Mouse (Mus musculus): Measurements from ENCODE around the gene Capzb.

The Capzb gene

DNA sequence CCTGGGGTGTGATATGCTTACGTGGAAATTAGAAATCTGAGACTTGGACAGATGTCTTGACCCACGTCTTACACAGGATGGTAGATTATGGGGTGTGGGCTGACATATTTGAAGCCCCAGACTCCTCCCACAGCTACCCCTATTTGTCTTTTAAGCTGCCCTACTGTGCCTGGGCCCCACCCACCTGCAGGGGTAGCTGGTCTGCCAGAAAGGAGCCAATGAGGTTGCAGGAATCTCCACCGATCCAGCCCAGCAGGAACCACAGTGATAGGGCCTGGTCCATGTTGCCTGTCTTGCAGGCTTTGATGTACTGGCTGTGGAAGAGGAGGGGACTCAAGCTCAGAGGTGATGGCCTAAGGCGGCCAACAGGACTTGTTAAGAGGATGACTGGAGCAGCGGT is 109.5 kb downstream of the Capzb start:
- no peak for DNase-seq (ENCODE audit: low read depth, low spot score)

DNA sequence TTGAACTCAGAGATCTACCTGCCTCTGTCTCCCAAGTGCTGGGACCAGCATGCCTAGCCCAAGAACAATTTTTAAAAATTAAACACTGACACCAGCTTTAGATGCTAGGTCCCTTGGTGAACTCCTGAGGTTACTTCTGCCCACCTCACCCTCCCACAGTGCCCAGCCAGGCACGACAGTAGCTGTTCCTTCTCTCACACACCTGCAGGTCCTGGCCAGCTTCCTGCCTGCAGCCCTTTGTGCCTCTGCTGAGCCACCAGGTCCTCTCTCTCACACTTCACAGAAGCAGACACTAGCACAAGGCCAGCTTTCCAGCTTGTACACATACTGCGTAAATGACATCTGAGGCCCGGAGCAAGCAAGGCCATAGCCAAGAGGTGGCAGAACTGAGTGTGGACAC is 112.8 kb downstream of the Capzb start:
- DNase-seq (ENCODE audit: low read depth, low spot score): no peak

DNA sequence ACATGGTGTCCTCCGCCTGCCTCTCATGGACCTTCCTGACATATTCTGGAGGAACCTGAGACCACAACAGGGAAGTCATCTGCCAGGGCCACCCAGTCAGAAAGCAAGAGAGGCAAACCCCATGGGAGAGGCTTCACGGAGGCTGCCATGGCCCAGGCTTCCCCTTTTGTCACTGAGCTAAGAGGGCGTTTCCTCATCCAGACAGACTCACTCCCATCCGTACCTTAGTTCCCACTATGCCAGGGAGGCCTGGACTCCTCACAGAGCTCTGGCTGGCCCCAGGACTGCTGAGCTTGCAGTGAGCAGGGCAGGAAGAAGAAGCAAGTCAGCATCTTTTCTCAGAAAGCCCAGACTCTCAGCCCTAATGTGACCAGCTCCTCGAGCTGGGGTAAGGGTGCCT is 115.2 kb downstream of the Capzb start:
- DNase-seq (ENCODE audit: low read depth, low spot score): no peak

DNA sequence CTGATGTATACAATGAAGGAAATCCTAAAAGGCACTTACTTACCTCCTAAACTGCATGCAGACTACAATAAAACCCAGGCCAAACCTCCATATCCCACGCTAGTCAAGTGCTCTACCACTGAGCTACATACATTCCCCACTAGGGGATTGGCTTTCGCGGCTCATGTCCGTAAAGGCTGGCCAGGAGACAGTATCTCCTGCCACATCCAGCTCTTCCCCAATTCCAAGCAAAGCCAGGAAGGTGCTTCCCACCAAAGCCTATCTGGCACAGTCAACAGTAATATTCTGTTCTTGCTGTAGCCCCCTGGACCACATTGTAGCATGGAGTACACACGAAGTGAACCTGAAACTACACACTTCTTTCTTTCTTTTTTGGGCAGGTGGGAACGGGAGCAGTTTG is 117.0 kb downstream of the Capzb start:
- no peak for DNase-seq (ENCODE audit: low read depth, low spot score)

DNA sequence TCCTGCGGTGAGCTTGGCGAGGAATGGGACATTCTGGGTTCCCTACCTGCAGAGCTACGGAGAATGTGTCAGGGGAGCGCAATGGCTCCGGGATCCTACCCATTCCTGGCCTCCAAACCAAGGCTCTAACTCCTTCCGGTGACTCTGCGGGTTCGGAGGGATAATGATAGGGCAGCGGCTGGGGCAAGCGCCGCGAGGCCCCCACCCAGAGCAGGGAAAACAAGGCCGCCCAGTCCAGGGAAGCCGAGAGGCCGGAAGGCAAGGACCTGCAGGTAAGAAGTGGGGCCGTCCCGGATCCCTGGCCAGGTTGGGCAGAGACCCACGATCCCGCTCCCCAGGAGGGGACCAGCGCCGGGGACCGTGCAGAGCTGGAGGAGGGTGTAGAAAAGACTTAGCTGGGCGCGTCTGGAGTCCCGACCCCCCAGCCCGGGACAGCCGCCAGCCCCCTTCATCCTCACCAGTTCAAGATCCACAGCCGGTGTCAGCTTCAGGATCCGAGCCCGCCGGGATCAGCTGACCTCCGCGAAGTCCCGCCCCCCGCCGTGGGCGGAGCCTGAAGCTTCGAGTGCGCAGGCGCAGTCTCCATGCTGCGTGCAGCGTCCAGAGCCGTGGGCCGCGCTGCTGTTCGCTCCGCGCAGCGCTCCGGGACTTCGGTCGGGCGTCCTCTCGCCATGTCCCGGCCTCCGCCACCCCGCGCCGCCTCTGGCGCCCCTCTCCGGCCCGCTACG is 117.6 kb downstream of the Capzb start, which contains the start of the genes Pqlc2 and Akr7a5:
Pqlc2 (minus strand) TSS at position 538 of the 728 bp plus-strand sequence.
Akr7a5 (plus strand) TSS at position 574 of the 728 bp plus-strand sequence.
- peak; percentile 97 for DNase-seq (ENCODE audit: low read depth, low spot score)

DNA sequence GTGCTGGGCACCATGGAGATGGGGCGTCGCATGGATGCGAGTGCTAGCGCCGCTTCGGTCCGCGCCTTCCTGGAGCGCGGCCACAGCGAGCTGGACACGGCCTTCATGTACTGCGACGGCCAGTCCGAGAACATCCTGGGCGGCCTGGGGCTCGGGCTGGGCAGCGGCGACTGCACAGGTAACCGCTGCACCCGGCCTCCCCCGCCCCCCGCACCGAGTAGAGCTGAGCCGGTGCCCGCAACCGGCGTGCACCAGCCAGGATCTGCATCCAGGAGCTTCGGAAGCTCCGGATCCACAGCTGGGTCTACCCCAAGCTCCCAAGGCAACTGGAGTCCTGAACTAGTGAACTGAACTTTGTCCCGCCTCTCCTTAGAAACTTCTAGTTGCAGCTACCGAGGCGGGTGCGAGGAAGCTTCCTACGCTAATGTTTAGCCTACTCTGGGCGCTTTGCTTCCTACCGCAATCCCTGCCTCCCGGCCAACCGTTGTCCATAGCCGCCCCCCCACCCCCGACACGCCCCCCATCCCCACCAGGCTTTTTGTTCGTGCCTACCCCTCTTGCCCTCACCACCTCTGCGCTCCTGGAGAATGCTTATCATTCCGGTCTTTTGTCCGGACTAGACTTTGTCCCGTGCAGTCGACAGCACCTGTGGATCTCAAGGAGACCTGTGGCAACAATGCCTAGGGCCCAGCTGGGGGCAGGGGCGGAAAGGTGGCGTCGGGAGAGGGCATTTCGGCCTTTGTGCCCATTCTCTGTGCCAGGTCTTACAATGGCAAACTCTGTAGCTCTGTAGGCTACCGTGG is 118.4 kb downstream of the Capzb start:
- DNase-seq (ENCODE audit: low read depth, low spot score): peak; percentile 14

DNA sequence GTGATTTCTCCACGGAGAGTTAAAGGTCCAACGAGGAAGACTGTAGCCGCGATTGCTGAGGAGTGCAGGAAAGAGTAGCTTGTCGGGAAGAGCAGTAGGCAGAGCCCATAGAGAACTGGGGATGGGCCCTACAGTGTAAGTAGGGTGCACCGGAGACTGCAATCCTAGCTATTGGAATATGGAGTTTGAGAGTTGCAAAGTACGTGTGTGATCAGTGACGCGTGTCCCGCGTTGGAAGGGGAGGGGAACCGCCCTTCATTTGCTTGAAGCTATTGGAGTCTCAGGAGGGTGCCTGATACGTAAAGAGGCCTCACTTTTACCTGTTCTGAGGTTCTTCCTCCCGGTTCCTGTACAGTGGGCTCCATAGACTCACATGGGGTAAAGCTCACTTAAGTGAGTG is 119.0 kb downstream of the Capzb start:
- no peak for DNase-seq (ENCODE audit: low read depth, low spot score)

DNA sequence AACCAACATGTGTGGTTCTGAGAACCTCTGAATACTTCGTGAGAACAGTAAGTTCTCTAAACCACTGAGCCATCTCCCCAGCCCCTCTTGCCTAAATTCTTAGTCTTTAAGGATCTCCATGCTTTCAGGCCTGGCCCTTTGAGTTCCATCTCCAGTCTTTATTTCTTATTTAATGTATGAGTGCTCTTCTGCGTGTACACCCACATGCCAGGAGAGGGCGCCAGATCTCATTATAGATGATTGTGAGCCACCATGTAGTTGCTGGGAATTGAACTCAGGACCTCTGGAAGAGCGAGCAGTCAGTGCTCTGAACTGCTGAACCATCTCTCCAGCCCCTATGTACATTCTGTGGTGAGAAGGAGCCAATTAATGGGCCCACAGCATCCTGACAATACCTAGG is 119.9 kb downstream of the Capzb start:
- peak; percentile 31 for DNase-seq (ENCODE audit: low read depth, low spot score)

DNA sequence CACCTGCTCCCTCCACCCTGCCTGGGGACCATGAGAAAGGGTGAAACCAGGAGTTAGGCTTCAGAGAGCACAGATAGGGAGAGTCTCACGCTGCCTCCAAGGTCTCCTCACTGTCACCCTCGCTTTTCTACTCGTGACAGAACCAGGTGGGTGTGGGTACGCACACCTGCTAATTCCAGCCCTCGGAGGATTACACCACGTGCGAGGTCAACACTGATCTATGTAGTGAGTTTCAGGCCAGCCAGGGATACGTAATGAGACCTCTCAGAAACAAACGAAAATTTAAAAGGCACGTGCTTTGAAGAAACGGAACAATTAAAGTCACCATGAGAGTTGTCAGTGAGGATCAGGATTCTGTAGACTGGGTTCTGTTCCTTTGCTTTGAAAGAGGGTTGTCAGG is 125.8 kb downstream of the Capzb start:
- no peak for DNase-seq (ENCODE audit: low read depth, low spot score)

DNA sequence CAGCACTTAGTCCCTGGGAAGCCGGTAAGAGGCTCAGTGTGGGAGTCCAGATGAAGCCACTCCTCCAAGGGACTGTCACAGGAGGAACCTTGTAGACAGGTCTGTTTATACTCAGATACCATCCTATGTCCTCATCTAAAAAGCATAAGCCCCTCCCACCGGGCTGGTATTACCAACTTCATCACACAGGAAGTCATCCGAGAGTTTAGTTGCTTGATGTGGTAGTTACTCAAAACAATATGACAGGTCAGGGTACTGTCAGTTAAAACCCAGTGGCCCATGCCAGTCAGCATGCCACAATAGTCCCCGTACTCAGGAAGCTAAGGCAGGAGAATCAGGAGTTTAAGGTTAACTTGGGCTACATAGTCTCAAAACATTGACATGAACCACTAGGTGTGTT is 127.0 kb downstream of the Capzb start:
- no peak for DNase-seq (ENCODE audit: low read depth, low spot score)

DNA sequence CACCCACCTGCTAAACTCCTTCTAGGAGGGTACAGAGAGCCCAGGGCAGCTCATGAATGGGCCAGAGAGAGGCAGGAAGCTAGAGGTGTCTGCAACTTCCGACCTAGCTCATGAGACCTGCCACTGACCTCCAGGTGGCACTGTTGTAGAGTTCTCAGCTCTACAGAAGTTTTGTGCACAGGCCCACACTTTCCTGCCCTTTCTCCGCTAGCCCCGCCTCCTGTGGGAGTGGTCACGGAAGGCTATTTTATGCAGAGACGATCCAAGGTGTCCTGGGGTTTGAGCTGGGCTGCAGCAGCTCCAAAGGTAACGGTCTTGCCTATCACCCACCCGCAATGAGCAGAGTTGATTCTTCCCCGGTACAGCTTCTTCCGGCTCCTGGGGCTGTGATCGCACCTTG is 137.9 kb downstream of the Capzb start:
- DNase-seq (ENCODE audit: low read depth, low spot score): peak; percentile 82

DNA sequence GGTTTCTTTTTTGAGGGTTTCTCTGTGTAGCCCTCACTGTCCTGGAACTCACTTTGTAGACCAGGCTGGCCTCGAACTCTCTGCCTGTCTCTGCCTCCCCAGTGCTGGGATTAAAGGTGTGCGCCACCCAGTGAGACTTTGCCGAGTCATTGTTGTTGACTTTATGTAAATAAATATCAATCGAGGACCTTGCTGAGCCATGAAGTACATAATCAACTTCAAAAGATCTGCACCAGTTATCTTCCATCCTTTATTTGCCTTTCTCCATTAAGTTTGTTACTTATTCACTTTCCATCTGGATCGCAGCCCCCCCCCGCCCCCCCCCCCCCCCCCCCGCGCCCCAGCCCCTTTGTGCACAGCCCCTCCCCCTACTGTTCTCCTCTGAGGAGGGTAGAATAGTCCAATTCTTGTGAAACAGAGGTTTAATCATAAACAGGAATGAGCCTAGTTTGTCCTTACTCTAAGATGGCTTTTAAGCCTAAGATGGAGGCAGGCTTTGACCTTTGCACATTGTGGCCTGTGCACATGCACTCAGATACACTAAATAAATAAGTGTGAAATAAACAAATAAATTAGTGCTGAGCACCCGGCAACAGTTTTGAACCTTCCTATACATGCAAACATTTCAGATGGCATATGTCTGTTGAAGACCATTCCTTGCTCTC is 142.1 kb downstream of the Capzb start:
- no peak for DNase-seq (ENCODE audit: low read depth, low spot score)

DNA sequence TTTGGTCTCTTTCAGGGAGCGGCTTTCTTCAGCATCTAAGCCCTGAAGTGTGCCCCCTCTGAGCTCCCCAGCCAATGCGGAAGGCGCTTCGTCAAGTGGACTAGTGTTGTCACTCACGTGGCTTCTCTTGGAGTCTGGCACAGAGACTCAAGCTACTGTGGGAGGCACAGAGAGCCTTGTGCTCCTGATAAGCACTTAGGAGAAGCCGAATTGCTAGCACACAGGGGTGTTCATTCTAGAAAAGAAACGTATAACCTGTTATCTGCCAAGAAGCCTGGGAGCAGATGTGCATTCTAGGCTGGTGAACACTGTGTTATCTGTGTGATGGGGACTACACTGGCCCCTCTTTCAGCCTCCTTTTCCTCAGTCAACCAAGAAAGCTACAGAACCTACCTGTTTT is 142.8 kb downstream of the Capzb start:
- DNase-seq (ENCODE audit: low read depth, low spot score): no peak

DNA sequence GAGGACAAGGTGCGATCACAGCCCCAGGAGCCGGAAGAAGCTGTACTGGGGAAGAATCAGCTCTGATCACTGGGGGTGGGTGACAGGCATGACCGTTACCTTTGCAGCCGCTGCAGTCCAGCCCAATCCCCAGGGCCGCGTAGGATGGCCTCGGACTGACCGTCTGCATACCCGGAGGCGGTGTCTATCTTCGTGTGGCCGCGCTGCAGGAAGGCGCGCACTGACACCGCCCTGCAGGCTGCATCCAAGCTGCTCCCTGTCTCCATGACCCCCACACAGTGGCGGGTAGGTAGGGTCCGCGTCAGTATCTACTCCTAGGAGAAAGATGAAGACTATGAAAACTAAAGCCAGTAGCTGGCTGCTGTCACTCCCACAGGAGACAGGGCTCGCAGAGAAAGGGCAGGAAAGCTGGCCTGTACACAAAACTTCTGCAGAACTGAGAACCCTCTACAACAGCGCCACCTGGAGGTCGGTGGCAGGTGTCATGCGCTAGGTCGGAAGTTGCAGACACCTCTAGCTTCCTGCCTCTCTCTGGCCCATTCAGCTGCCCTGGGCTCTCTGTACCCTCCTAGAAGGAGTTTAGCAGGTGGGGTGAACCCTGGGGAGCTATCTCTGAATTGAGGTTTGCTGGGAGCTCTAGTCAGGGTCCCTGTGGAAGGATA is 144.3 kb downstream of the Capzb start:
- DNase-seq (ENCODE audit: low read depth, low spot score): peak; percentile 85

DNA sequence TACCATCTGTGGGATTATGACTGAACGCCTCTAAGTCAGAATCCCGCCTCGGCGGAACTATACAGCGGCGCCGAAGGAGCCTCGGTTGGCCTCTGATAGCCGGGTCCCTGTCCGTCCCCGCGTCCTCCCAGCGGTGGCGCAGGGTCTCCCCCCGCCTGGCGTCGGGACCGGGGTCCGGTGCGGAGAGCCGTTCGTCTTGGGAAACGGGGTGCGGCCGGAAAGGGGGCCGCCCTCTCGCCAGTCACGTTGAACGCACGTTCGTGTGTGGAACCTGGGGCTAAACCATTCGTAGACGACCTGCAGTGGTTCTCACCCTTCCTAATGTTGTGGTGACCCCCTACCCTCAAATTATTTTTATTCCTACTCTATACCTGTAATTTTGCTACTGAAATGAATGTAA is 145.4 kb downstream of the Capzb start:
- DNase-seq (ENCODE audit: low read depth, low spot score): no peak

DNA sequence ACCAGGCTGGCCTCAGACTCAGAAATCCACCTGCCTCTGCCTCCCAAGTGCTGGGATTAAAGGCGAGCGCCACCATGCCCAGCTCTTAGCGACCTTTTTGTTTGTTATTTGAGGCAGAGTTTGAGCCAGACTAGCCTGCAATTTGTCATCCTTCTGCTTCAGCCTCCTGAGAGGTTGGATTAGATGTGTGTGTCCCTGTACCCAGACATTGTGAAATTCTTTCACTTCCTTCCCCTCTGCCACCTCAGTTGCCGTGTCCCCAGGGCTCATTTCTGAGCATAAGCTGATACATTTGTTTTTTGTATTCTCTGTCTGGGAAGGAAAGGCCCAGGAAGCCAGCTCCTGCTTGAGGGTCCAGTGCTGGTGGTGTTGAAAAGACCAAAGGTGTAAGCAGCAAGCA is 148.1 kb downstream of the Capzb start:
- DNase-seq (ENCODE audit: low read depth, low spot score): no peak
